Mouse (Mus musculus) liver, postnatal 0 days (tissue): ENCODE measurements at regions not wholly inside any gene's neighbourhood (a gene's known extent, or its start where the extent isn't known, plus 50 kb on each side); places are given as distances from the start of the nearest gene placed in this dataset.

Experiments used
- CTCF ChIP-seq: sonication (generic); IDR thresholded peaks from 2 replicates; pipeline ENCODE4 v1.5.1; 2016; ENCODE audit warnings: antibody characterized with exemption, low read depth
- EP300 ChIP-seq: IDR thresholded peaks from 2 replicates; pipeline ENCODE4 v1.6.1; 2016; ENCODE audit warnings: antibody characterized with exemption, low read depth, mild to moderate bottlenecking

DNA sequence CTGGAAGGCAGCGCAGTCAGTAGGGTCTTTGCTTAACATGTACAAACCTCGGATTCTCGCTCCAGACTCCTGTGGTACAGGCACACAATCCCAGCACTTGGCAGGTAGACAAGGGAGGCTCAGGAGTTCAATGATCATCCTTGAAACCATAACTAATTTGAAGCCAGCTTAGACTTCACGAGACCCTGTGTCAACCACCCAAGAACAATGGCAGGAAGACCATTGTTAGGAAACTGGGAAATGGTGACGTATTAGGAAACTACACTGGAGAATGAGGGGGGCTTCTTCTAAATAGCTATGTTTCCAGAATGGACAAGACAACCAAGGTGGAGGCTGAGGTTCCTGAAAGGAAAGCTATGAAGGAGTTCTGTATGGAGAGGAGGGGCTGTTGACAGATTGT is 313.1 kb upstream of the Adgrl2 start:
- no peak for TF ChIP-seq CTCF
- TF ChIP-seq EP300 = no peak
